Mouse (Mus musculus) stomach, embryonic 15.5 days (tissue): Measurements from ENCODE around the gene Upk2. TPM values are rescaled to one million over a fixed set of nuclear protein-coding genes. Genes with fewer than 3 reads are reported as not detected.
"Not testable (repeated sequence)": the region's sequence is repeated elsewhere in the genome, so short reads cannot be mapped to it uniquely, and the experiment has no call there.

Source experiments
- ATAC-seq: fragments of 200-750 bp; cut with Nextera tagmentation; 2 replicates; pipeline ENCODE4 v1.8.0; 2017; ENCODE audit warnings: low read depth, moderate number of reproducible peaks, moderate TSS enrichment; ENCODE audit not compliant: insufficient read depth, low FRiP score
- H3K27ac ChIP-seq: fragments of 300-500 bp; sonication (generic); 2 replicates; pipeline ENCODE4 v1.5.1; 2015; ENCODE audit warnings: mild to moderate bottlenecking, inconsistent platforms
- H3K27me3 ChIP-seq: fragments of 300-500 bp; sonication (generic); replicated peaks from 2 replicates; pipeline ENCODE4 v1.6.1; 2015; ENCODE audit warnings: inconsistent platforms
- H3K36me3 ChIP-seq: fragments of 300-500 bp; sonication (generic); 2 replicates; pipeline ENCODE4 v1.6.1; 2015; ENCODE audit warnings: inconsistent platforms
- H3K4me1 ChIP-seq: fragments of 300-500 bp; sonication (generic); 2 replicates; pipeline ENCODE4 v1.6.1; 2015; ENCODE audit warnings: inconsistent platforms
- H3K4me2 ChIP-seq: fragments of 300-500 bp; sonication (generic); 2 replicates; pipeline ENCODE4 v1.6.1; 2015; ENCODE audit warnings: mild to moderate bottlenecking, inconsistent platforms
- H3K4me3 ChIP-seq: fragments of 300-500 bp; sonication (generic); replicated peaks from 2 replicates; pipeline ENCODE4 v1.5.1; 2015; ENCODE audit warnings: inconsistent platforms
- H3K9ac ChIP-seq: fragments of 300-500 bp; sonication (generic); 2 replicates; pipeline ENCODE4 v1.6.1; 2015; ENCODE audit warnings: inconsistent platforms
- H3K9me3 ChIP-seq: fragments of 300-500 bp; sonication (generic); 2 replicates; pipeline ENCODE4 v1.6.1; 2016; ENCODE audit warnings: inconsistent platforms
- WGBS: fragments of 180-500 bp; shearing (Covaris S2); methylation state at CpG from one replicate; pipeline ENCODE4 v1.1.7; 2015; 5-methylcytosine and 5-hydroxymethylcytosine counted together
- polyA plus RNA-seq: library from polyadenylated mRNA; unstranded; fragments of >200 nt; fragmentation: Nextera tagmentation; extraction: Ambion mirVana; gene quantifications from 2 replicates; pipeline ENCODE4 v1.2.1, GENCODE M21; 2015

Upk2 gene
- polyA plus RNA-seq, 1 experiment from 2014 or later, result 26.2 TPM

- Histone ChIP-seq H3K4me2 (no peak overlapping the region), H3K9me3 (no peaks in the 10 kb centered on the region), H3K27me3 (no peaks in the 10 kb centered on the region), H3K9ac (no peak overlapping the region), H3K4me1 (peaks cover 7% of the 10 kb centered on the region; the same call in 1 of the 2 replicates), H3K27ac (no peak overlapping the region), H3K4me3 (no peak overlapping the region), H3K36me3 (peaks cover 30% of the 10 kb centered on the region)
- 73% methylated on average over 4 of the region's 4 CpGs for WGBS
- no peak for ATAC-seq
These were observed 42.5 kb downstream of the Upk2 start for GRCm38 (mm10) chr9:44412306-44412705.

GRCm38 (mm10) chr9:44411601-44412130, 43.1 kb downstream of the Upk2 start:
- WGBS, result 72% methylated on average over 1 of the region's 1 CpGs
- Histone ChIP-seq H3K9ac (no peak overlapping the region), H3K4me3 (no peak overlapping the region), H3K36me3 (peaks cover 30% of the 10 kb centered on the region), H3K4me2 (no peak overlapping the region), H3K27ac (no peak overlapping the region), H3K4me1 (0 out of 2 replicates have a peak, but pooled peaks cover 3% of the 10 kb centered on the region), H3K9me3 (no peaks in the 10 kb centered on the region), H3K27me3 (no peaks in the 10 kb centered on the region)
- ATAC-seq, result no peak

GRCm38 (mm10) chr9:44410647-44411336, 44.0 kb downstream of the Upk2 start:
- H3K4me3 ChIP-seq, result no peak overlapping the region
- no peak for ATAC-seq
- H3K4me2 ChIP-seq, result no peak overlapping the region
- peaks cover 30% of the 10 kb centered on the region for H3K36me3 ChIP-seq
- H3K27ac ChIP-seq, result no peak overlapping the region
- H3K27me3 ChIP-seq, result no peaks in the 10 kb centered on the region
- H3K9me3 ChIP-seq, result no peaks in the 10 kb centered on the region
- WGBS, result 77% methylated on average over 2 of the region's 2 CpGs
- no peak overlapping the region for H3K9ac ChIP-seq
- 0 out of 2 replicates have a peak, but pooled peaks cover 3% of the 10 kb centered on the region for H3K4me1 ChIP-seq

GRCm38 (mm10) chr9:44408693-44409092, 46.1 kb downstream of the Upk2 start:
- peak overlapping the region; percentile 63 for H3K4me2 ChIP-seq
- WGBS, result 76% methylated on average over 9 of the region's 9 CpGs
- not testable (repeated sequence) for ATAC-seq, H3K9ac ChIP-seq, H3K27me3 ChIP-seq, H3K27ac ChIP-seq, H3K9me3 ChIP-seq, H3K4me1 ChIP-seq
- peaks cover 37% of the 10 kb centered on the region for H3K36me3 ChIP-seq
- peak overlapping the region; percentile 93 for H3K4me3 ChIP-seq

- under 1% methylated on average over 24 of the region's 24 CpGs for WGBS
- Histone ChIP-seq H3K36me3 (peaks cover 43% of the 10 kb centered on the region), H3K27ac (peak overlapping the region; percentile 97), H3K9ac (peak overlapping the region; percentile 76), H3K4me1 (0 out of 2 replicates have a peak, but pooled peaks cover 3% of the 10 kb centered on the region), H3K4me2 (peak overlapping the region; percentile 63), H3K27me3 (no peaks in the 10 kb centered on the region), H3K9me3 (no peaks in the 10 kb centered on the region), H3K4me3 (peak overlapping the region; percentile 93)
- ATAC-seq, result no peak
These were observed 47.1 kb downstream of the Upk2 start for GRCm38 (mm10) chr9:44407752-44408097.

GRCm38 (mm10) chr9:44406906-44407751, 47.6 kb downstream of the Upk2 start, which contains the start of the genes Rps25 and Trappc4:
Gene Rps25, plus strand, starts transcription at chr9:44407139.
Gene Trappc4, minus strand, starts transcription at chr9:44407600.
- Histone ChIP-seq H3K4me3 (peak within 1 kb of the TSS; percentile 93), H3K27me3 (no peaks in the 10 kb centered on the region), H3K4me2 (peak within 1 kb of the TSS; percentile 63), H3K4me1 (0 out of 2 replicates have a peak, but pooled peaks cover 3% of the 10 kb centered on the region), H3K9me3 (no peaks in the 10 kb centered on the region), H3K27ac (peak within 1 kb of the TSS; percentile 97), H3K9ac (peak within 1 kb of the TSS; percentile 76), H3K36me3 (peaks cover 44% of the 10 kb centered on the region)
- peak; percentile 94 for ATAC-seq
- under 1% methylated on average over 51 of the region's 51 CpGs for WGBS

GRCm38 (mm10) chr9:44405011-44405410, 49.8 kb downstream of the Upk2 start:
- 0 out of 2 replicates have a peak, but pooled peaks cover 3% of the 10 kb centered on the region for H3K4me1 ChIP-seq
- ATAC-seq, result no peak
- H3K4me3 ChIP-seq, result no peak overlapping the region
- H3K27me3 ChIP-seq, result no peaks in the 10 kb centered on the region
- H3K9ac ChIP-seq, result no peak overlapping the region
- H3K27ac ChIP-seq, result no peak overlapping the region
- peaks cover 48% of the 10 kb centered on the region for H3K36me3 ChIP-seq
- 50% methylated on average over 3 of the region's 3 CpGs for WGBS
- H3K9me3 ChIP-seq, result no peaks in the 10 kb centered on the region
- no peak overlapping the region for H3K4me2 ChIP-seq

Other genes with a start within 250 kb of the Upk2 start
- 12.4 and 13.6 TPM in 2 replicates for gene Cbl, start 220.9 kb downstream of the Upk2 start, polyA plus RNA-seq
- 0.23 TPM in 1 of 2 replicates, not detected in the other for gene Ccdc153, start 214.3 kb downstream of the Upk2 start, polyA plus RNA-seq
- gene Pdzd3, start 203.5 kb downstream of the Upk2 start, polyA plus RNA-seq, result 2.5 and 2.9 TPM in 2 replicates
- gene Nlrx1, start 186.4 kb downstream of the Upk2 start, polyA plus RNA-seq, result 8.9 TPM in 2 replicates
- gene Abcg4, start 166.4 kb downstream of the Upk2 start, polyA plus RNA-seq, result 4.6 and 5.1 TPM in 2 replicates
- 20.3 and 21.4 TPM in 2 replicates for gene Hinfp, start 149.3 kb downstream of the Upk2 start, polyA plus RNA-seq
- 7.9 and 10.1 TPM in 2 replicates for gene C2cd2l, start 134.7 kb downstream of the Upk2 start, polyA plus RNA-seq
- gene Dpagt1, start 129.0 kb downstream of the Upk2 start, polyA plus RNA-seq, result 33.2 and 33.5 TPM in 2 replicates
- gene H2afx, start 120.3 kb downstream of the Upk2 start, polyA plus RNA-seq, result 260 and 267 TPM in 2 replicates
- 155 and 202 TPM in 2 replicates for gene Hmbs, start 110.7 kb downstream of the Upk2 start, polyA plus RNA-seq
- gene Vps11, start 93.3 kb downstream of the Upk2 start, polyA plus RNA-seq, result 25.8 and 26.4 TPM in 2 replicates
- 30.6 and 36.2 TPM in 2 replicates for gene Hyou1, start 75.5 kb downstream of the Upk2 start, polyA plus RNA-seq
- 31.1 and 34.1 TPM in 2 replicates for gene Slc37a4, start 58.1 kb downstream of the Upk2 start, polyA plus RNA-seq
- 1,740 and 2,121 TPM in 2 replicates for gene Rps25, start 47.8 kb downstream of the Upk2 start, polyA plus RNA-seq
- gene Trappc4, start 47.4 kb downstream of the Upk2 start, polyA plus RNA-seq, result 115 and 125 TPM in 2 replicates
- 27.4 and 27.9 TPM in 2 replicates for gene Ccdc84, start 36.4 kb downstream of the Upk2 start, polyA plus RNA-seq
- not detected in 2 replicates for gene Foxr1, start 13.8 kb downstream of the Upk2 start, polyA plus RNA-seq
- gene Bcl9l, start 27.8 kb upstream of the Upk2 start, polyA plus RNA-seq, result 12.0 and 12.1 TPM in 2 replicates
- 0.54 and 0.62 TPM in 2 replicates for gene Cxcr5, start 106.9 kb upstream of the Upk2 start, polyA plus RNA-seq
- gene Ddx6, start 149.9 kb upstream of the Upk2 start, polyA plus RNA-seq, result 18.6 and 19.8 TPM in 2 replicates
- 0.13 TPM in 1 of 2 replicates, not detected in the other for gene Treh, start 218.3 kb upstream of the Upk2 start, polyA plus RNA-seq